Mouse (Mus musculus) kidney, adult 18-20 months (tissue): ENCODE measurements around the gene Hydin.
"Not testable (repeated sequence)": the region's sequence is repeated elsewhere in the genome, so short reads cannot be mapped to it uniquely, and the experiment has no call there.

ENCODE experiments used
- DNase-seq: peaks from one replicate; pipeline ENCODE4 v3.0.0; 2021

Hydin gene

DNA sequence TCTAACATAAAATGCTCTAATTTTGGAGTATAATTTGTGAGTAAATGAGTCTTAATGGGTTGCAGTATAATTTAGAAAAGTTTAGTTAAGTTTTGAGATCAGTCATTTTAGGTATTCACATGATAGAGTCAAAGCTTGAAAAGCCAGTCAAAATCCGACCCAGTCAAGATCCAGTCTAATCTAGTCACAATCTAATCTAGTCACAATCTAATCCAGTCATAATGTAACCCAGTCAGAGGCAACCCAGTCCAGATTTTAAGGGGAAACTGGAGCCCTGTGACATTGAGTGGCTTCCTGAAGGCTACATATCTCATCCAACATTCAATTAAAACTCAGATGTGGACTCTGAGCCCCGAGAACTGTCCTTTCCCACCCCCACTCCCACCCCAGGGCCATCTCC is 72.7 kb downstream of the Hydin start:
- no peak for DNase-seq

DNA sequence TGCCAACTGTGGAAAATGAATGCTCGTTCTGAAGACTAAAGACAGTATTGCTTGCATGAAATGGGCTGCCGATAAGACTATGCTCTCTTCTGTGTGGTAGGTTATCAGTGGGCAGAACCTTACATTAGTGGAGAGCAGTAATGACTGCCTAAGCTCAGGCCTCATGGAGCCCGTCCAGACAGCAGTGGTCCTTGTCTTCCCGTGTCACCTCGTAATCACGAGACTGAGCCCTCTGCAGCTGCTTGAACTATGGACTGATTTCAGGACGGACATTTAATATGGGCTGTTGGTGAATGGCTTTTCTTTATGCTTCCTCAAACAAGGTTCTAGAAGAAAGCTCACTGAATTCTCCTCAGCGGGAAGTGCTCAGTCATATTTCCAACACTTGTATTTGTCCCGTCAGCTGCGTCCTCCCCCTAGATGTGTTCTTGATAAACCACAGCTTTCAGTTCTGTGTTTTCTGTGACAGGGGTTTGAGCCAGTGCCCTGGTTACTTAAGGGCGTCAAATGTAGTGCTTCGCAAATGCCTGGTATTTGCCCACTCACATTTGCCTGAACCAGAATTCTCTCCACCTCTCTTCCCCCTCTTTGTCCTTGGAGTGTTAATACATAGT is 73.4 kb downstream of the Hydin start:
- DNase-seq: no peak

DNA sequence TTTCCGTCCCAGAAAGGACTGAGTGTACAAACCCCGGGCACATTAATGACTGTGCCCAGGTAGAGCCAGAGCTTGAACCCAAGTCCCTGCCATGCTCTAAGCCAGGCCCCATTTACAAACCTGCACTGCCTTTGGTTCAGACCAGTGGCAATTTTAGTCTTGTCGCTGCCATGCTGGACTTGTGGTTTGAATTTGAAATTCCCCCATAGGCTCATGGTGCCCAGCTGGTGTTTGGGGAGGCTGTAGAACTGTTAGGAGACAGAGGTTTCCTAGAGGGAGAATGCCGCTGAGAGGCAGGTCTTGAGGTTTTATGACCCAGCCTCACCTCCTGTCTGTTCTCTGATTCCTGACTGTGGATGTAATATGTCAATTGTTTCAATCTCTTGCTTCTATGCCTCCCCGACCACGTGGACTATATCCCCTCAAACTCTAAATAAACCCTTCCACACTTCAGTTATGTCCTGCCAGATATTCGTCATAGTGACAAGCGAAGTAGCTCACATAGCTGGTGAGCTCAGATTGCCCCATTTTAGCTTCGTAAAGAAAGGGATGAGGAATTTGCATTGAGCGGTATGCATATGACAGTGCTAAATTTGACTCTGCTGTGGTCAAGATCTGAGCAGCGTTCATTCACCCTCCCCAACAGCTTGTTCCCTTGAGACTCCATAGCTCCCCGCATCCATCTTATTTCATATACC is 79.1 kb downstream of the Hydin start:
- no peak for DNase-seq

DNA sequence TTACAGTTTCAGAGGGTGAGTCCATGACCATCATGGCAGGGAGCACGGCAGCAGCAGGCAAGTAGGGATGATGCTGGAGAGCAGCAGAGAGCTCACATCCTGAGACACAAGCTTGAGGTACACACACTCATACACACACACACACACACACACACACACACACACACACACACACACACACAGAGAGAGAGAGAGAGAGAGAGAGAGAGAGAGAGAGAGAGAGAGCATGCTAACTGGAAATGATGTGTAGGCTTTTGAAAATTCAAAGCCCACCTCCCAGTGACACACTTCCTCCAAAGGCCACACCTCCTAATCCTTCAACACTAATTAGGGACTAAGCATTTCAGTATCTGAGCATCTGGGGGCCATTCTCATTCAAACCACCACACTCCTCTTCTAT is 80.1 kb downstream of the Hydin start:
- no peak for DNase-seq

DNA sequence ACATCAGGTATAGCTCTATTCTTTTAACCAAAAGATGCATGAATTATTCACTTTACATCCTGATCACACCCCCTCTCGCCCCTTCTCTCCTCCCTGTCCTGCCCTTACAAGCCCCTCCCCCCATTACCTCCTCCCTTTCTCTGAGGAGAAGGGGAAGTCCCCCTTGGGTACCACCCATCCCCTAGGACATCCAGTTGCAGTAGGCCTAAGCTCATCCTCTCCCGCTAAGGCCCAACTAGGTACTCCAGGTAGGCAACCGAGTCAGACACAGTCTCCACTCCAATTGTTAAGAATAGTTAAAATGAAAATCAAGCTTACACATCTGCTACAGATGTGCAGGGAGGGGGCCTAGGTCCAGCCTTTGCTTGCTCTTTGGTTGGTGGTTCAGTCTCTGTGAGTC is 83.9 kb downstream of the Hydin start:
- DNase-seq: no peak

DNA sequence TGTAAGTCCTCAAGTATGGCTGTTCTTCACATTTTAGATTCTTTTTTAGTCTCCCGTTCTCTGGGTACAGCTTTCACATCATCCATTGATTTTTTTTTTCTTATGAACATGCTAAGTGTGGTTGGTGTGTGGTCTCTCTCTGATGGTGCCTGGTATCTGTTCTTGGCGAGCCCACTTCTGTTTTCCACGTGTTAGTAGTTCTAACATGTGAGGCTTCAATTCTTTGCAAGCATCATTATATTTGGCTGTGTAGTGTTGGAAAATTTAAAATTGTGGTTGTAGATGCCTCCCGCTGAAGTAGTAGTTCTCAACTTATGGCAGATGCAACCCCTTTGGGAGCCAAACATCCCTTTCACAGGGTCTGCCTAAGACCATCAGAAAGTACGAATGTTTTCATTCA is 85.1 kb downstream of the Hydin start:
- no peak for DNase-seq

DNA sequence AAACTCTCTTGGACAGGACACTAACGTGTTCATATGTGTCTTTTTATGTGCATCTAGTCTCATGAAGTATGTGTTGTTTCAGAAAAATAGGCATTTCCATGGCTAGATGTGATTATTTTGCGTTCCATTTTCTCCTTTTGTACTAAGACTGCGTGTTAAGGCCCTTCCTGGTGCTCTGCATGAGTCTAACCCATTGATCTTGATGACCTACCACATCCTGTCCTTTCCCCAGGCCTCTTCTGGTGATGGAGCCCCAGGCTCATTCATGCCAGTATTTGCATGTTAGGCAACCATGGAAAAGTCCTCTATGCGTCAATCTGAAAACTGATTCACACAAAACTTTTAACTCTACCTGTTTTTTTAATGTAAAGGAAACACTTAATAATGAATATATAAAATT is 96.2 kb downstream of the Hydin start:
- no peak for DNase-seq

DNA sequence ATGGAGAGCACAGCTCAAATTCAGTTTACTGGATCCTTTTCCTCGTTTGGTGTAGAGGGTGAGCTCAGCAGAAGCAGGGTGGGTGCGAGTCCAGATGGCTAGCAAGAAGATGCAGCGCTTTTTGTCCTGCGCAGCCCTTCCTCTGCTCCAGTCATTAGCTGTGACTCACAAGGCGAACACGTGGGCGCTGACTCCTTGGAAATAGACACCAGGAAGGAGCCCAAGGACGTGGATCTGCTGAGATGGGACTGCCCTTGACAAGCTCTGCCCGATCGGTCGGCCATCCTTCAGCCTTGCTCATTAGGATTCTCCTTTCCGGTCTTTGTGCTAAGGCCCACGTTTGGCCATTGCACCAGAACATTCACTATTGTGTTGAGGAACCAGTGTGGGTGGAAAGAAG is 106.1 kb downstream of the Hydin start:
- no peak for DNase-seq

DNA sequence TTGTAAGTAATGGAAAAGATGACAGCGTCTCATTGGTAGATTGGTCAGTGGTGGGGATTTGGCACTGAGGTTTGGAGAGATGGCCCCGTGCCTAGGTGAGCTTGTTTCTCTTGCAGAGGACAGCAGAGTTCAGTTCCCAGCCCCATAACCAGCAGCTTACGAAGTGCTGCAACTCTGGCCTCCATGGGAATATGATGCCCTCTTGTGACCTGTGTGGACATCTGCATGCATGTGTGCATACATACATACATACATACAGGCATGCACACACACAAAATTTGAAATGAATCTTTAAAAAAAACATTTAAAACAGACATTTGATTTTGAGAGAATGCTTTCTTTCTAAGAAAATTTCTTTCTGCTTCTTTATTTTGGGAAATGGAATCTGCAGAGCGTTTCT is 106.9 kb downstream of the Hydin start:
- no peak for DNase-seq

DNA sequence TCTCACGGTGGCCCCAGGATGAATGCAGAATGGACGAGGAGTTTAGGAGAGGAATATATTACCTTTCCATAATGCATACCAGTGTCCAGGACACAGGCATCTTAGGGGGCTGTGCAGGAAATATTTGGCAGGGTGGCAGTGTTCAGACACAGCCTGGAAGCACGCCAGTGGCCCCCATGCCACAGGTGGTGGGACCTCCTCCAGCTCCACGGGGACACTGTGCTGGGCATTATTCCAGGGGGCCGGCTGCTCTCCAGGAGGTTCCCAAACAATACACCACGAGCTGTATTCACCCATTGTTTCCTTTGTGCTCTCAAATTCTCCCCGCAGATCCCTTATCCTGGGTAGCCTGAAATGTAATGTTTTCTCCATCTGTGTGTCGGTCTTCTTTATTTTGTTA is 116.0 kb downstream of the Hydin start:
- no peak for DNase-seq

DNA sequence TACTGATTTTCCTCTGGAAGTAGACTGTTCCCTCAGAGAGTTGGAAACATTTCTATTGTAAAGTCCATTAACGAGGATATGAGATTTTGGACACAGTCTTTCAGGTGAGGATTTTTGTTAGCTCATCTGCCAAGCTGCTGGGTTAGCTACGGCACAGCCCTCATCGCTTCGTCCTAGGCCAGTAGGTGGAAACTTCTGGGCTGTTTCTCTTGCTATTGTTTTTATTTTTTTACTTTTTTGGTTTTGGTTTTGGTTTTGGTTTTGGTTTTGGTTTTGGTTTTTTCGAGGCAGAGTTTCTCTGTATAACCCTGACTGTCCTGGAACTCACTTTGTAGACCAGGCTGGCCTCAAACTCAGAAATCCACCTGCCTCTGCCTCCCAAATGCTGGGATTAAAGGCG is 117.9 kb downstream of the Hydin start:
- not testable (repeated sequence) for DNase-seq

DNA sequence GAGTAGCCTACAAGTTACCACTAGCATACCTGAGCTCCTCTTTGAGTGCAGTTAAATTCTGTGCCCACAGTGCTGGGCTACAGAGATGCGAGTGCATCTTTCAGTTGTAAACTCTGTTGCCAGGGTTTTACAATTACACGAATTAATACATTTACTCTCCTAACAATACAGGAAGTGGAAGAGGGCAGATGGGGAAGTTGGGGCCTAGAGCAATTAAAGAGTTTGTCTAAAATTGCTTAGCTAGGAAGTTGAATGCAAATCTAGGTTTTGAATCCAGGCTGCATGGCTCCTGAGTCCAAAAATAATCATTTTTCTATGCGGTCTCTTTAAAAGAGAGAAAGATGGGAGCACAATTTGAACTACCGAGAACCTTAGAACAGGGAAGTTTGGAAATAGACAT is 128.9 kb downstream of the Hydin start:
- DNase-seq: no peak

DNA sequence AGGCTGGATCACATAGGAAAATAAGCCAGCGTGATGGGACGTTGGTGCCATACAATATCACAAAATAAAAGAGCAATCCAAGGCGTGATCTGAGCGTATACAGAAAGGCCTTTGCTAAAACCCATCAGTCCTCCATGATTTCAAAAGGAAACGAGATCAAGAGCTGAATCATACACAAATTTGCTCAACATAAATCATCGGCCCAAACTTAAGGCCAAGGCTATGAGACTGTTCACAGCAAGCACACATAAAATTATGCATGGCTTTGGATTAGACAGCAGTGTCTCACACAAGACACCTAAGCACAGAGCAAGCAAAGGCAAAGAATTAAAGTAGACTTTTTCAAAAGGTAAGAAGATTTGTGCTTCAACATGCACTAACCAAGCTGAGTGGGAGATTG is 133.8 kb downstream of the Hydin start:
- DNase-seq: no peak

DNA sequence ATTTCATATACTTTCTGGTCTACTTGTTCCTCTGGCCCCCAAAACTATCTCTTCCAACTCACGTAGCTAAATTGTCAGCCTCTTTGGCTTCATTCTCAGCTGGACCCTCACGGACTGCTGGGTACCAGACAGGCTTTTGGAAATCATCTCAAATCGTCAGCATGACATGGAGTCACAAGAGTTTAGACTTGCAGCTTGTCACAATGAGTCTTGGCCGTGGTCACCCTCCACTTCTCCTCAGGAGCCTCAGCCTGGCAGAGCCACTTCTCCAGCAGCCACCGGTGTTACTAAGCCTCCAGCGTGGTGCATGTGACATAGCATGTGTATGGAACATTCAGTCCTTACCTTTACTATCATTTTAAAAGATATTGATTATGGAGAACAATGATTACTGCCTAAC is 135.5 kb downstream of the Hydin start:
- DNase-seq: no peak

DNA sequence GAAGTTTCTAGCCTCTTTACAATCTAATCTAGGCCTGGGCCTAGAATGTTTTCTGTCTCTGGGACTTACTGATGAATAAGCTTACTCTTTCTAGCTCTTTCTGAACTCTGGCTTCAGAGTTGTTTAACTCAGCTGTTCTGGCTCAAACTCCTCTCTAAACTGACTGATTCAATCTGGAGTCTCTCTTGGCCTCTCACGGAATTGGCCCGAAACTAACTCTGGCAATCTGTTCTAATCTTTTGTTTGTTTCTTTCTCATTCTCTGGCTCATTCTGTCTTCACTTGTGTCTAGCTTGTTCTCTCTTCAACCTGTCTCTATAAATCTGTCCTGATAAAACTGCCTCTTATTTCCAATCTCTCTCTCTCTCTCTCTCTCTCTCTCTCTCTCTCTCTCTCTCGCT is 137.7 kb downstream of the Hydin start:
- DNase-seq: no peak

DNA sequence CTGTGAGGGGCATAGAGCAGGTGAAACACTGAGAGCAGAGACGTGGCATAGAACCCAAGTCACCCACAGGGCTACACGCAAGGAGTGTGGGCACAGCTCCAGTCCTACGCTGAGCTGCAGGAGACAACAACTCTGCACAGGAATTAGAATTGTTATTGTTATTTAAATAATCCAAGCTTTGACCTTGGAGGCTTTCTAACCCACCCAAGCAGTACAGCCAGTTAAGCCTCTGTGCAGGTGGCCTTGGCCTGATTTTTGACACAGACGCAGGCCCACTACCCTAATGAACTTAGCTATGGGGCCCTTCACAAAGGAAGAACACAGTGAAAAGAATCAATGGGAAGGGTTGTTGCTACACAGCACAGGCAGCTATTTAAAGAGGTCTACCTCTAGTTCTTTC is 148.3 kb downstream of the Hydin start:
- DNase-seq: no peak

DNA sequence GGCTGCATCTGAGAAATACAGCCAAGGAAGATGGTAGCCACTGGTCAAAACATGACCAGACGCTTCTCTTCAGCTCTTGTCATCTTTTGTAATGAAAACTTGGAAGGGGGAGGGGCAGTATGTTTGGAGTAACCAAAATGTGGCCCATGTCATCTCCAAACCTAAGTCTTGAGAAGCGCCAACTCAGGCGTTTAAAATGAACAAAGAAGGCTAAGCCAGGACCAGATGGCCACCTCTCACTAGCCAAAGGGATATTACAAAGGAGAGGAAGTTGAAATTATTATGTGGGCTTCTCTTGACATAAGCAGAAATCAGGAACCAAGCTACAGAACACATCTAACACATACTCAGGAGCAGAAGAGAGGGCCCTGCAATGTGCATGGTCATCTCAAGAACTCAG is 150.2 kb downstream of the Hydin start:
- no peak for DNase-seq

DNA sequence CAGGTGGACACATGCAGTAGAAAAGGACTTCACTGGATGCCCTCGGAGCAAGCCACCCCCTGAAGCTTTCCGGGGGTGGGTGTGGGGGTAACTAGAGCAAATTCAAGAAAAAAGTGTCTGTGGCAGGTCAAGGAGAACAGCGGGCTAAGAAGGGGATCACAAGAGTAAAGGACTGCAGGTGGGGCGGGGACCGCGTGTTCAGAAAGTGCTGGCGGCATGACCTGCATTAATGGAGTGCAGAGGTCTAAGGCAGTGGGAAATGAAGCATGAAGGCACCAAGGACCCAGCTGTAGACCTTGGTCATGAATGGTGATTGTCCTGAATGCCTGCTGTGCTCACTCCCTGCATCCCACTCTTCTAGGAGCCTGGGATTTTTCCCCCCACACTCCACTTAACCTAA is 151.0 kb downstream of the Hydin start:
- peak; percentile 59 for DNase-seq

DNA sequence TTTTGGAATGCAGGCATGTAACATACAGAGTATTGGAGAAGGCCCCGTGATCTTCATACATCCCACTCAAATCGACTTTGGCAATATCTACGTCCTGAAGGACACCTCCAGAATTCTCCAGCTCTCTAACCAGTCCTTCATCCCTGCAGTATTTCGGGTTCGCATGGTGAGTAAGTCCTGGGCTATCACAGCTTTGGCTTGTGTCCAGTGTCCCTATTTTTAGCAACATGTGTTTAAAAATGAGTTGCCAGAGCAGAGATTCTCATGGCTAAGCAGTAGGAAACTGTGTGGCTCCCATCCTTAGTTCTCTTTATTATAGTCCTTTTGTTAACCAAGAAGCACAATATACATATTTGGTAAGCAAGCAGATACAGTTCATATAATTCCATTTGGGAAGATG is 152.9 kb downstream of the Hydin start:
- DNase-seq: no peak

DNA sequence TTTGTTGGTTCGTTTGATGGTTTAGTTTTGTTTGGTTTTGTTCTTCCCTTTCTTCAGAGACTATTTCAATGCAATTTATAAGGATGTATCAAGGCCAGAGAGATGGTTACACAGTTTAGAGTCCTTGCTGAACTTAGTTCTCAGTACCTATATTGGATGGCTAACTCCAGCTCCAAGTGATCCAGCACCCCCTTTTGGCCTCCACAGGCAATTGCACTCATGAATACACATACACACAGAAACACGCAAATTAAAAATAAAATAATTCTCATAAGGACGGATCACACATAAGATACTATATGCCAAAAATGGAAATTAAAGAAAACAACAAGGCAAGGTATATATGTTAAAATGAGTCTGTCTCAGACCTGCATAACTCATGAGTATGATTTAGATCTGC is 153.4 kb downstream of the Hydin start:
- DNase-seq: no peak

DNA sequence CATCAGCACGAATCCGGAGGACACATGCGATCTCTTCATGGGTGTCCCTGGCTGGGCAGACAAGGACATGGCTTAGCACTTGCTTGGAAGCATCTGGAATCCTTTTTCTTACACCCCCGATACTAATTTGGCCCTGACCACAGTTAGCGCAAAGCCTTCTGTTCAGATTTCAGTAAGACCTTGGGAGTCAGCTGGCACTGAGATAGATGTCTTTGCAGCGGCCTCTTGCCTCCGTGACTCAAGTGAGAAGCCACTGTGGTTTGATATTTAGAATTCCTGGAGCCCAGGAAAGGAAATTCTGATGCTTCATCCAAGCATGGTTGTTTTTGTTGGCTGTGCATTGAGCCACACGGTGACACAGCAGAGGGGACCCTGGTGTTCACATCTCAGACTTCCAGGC is 157.4 kb downstream of the Hydin start:
- DNase-seq: no peak

DNA sequence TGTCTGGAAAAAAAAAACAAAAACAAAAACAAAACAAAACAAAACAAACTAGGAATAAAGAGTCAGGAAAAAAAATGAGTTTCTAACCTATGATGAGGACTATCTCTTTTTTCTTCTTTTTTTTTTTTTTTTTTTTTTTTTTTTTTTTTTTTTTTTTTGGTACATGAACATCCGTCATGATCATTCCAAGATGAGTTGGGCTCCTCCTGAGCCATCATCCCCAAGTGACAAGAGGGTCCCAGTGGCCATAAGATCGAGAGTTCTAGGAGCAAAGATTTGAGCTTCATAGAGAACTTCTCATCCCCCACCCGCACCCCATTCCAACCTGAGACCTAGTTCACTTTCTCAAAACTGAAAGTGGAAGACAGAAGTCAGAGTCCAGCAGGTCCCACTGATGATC is 164.6 kb downstream of the Hydin start:
- DNase-seq: no peak

DNA sequence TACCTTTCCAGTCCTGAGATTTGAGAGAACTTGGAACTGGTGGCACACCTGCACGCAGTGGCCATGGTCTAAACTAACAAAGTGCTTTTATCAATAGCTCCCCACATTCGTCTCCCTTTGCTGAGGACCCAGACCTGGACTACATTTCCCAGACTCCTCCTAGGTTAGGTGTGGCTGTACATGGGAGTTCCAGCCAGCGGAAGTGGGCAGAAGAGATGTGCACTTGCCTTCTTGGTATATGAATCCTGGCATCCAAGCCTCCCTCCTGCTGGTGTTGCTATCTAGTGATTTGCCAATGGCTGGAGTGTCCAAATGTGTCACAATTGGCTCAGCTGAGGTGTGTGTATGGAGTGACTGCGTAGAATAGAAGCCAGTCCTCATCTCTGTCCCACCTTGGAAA is 173.8 kb downstream of the Hydin start:
- DNase-seq: no peak

DNA sequence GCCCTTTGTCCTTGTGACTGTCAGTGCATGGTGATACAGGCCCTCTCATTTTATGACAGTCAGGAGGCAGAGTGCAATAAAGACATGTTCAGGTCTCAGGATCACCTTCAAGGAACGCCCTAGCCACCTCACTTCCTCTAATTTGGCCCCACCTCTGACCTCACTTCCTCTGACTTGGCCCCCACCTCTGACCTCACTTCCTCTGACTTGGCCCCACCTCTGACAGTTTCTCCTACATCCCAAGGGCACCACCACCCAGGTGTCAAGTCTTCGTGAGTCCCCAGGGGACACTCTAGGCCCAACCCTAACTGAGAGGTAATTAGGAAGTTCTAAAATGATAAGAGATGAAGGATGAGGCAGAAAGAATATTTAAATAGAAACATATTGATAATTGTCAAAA is 177.5 kb downstream of the Hydin start:
- DNase-seq: no peak

DNA sequence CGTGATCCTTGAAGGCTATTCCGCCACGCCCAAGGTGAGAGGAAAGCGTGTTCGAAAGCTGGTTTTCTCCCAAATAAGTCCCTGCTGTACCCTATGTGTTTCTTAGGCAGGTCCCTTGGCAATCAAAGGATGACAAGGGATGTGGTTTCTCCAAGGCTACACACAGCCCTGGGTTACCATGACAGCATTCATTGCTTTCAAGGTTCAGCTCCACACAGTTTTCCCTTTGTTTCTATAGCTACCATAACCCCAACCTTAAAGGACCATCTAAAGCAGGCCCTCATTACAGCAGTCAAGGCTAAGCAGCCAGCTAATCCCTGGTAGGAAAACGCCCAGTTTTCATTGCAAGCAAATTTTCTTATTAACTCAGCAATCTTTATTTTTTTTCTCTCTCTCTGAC is 183.7 kb downstream of the Hydin start:
- DNase-seq: no peak
